Mouse (Mus musculus) lung, postnatal 0 days (tissue): ENCODE measurements around the gene Emilin1. TPM values are rescaled to one million over a fixed set of nuclear protein-coding genes. Genes with fewer than 3 reads are reported as not detected.
A peak's percentile ranks its signal among the peaks of the same experiment; 100 is the strongest.
"Not testable (repeated sequence)": the region's sequence is repeated elsewhere in the genome, so short reads cannot be mapped to it uniquely, and the experiment has no call there.

ENCODE experiments used
- ATAC-seq: fragments of 200-750 bp; cut with Nextera tagmentation; 2 replicates; pipeline ENCODE4 v1.8.0; 2017; ENCODE audit warnings: moderate library complexity
- DNase-seq: peaks from one replicate; pipeline ENCODE4 v3.0.0-alpha.2; 2016; ENCODE audit warnings: low spot score
- H3K27ac ChIP-seq: fragments of 300-500 bp; sonication (generic); 2 replicates; pipeline ENCODE4 v1.5.1; 2014; ENCODE audit warnings: antibody characterized with exemption, mild to moderate bottlenecking, low read length, mixed read lengths
- H3K27me3 ChIP-seq: fragments of 300-500 bp; sonication (generic); replicated peaks from 2 replicates; pipeline ENCODE4 v1.6.1; 2014; ENCODE audit warnings: low read length, mixed read lengths; ENCODE audit not compliant: insufficient read depth
- H3K36me3 ChIP-seq: fragments of 300-500 bp; sonication (generic); 2 replicates; pipeline ENCODE4 v1.6.1; 2014; ENCODE audit warnings: low read length, mixed read lengths; ENCODE audit not compliant: insufficient read depth
- H3K4me1 ChIP-seq: fragments of 300-500 bp; sonication (generic); 2 replicates; pipeline ENCODE4 v1.6.1; 2014; ENCODE audit warnings: antibody characterized with exemption, low read depth, low read length, mixed read lengths; ENCODE audit not compliant: insufficient read depth
- H3K4me2 ChIP-seq: fragments of 300-500 bp; sonication (generic); replicated peaks from 2 replicates; pipeline ENCODE4 v1.6.1; 2014; ENCODE audit warnings: low read depth, mild to moderate bottlenecking, low read length, moderate library complexity, mixed read lengths
- H3K4me3 ChIP-seq: fragments of 300-500 bp; sonication (generic); 2 replicates; pipeline ENCODE4 v1.5.1; 2014; ENCODE audit warnings: low read depth, low read length
- H3K9ac ChIP-seq: fragments of 300-500 bp; sonication (generic); replicated peaks from 2 replicates; pipeline ENCODE4 v1.6.1; 2014; ENCODE audit warnings: low read depth, mild to moderate bottlenecking
- H3K9me3 ChIP-seq: fragments of 300-500 bp; sonication (generic); 2 replicates; pipeline ENCODE4 v1.6.1; 2016; ENCODE audit warnings: low read length, mixed read lengths
- CTCF ChIP-seq: IDR thresholded peaks from 2 replicates; pipeline ENCODE4 v1.5.1; 2016; ENCODE audit warnings: antibody characterized with exemption, mild to moderate bottlenecking
- EP300 ChIP-seq: IDR thresholded peaks from 2 replicates; pipeline ENCODE4 v1.6.1; 2016; ENCODE audit warnings: antibody characterized with exemption, mild to moderate bottlenecking, control low read depth
- WGBS: fragments of 180-500 bp; shearing (Covaris S2); extraction: QIAGEN DNeasy Blood & Tissue Kit; methylation state at CpG from one replicate; pipeline ENCODE4 v1.1.7; 2014; 5-methylcytosine and 5-hydroxymethylcytosine counted together
- polyA plus RNA-seq: library from polyadenylated mRNA; unstranded; fragments of >200 nt; fragmentation: Nextera tagmentation; extraction: Ambion mirVana; gene quantifications from 2 replicates; pipeline ENCODE4 v1.2.1, GENCODE M21; 2015

Emilin1 gene
- polyA plus RNA-seq, 1 experiment from 2014 or later, result 121 TPM

- Histone ChIP-seq H3K27ac (peak overlapping the region; percentile 43; the same call in 1 of the 2 replicates), H3K4me1 (peaks cover 6% of the 10 kb centered on the region), H3K4me3 (peak overlapping the region; percentile 86), H3K4me2 (peak overlapping the region; percentile 87), H3K9me3 (no peaks in the 10 kb centered on the region), H3K36me3 (peaks cover 29% of the 10 kb centered on the region; the same call in 1 of the 2 replicates), H3K9ac (peak overlapping the region; percentile 81), H3K27me3 (no peaks in the 10 kb centered on the region)
- 1% methylated on average over 63 of the region's 63 CpGs for WGBS
- DNase-seq, result peak; percentile 94
- ATAC-seq, result peak; percentile 98
- TF ChIP-seq EP300 (no peak), CTCF (no peak; the same call in 1 of the 2 replicates)
These were observed 43.6 kb upstream of the Emilin1 start for GRCm38 (mm10) chr5:30869405-30870130.

- no peak for TF ChIP-seq EP300
- no peak for TF ChIP-seq CTCF
- Histone ChIP-seq H3K27ac (peak overlapping the region; percentile 43; the same call in 1 of the 2 replicates), H3K4me2 (peak overlapping the region; percentile 87), H3K36me3 (peaks cover 34% of the 10 kb centered on the region; the same call in 1 of the 2 replicates), H3K9me3 (no peaks in the 10 kb centered on the region), H3K27me3 (no peaks in the 10 kb centered on the region), H3K4me1 (peaks cover 6% of the 10 kb centered on the region), H3K9ac (peak overlapping the region; percentile 81), H3K4me3 (peak overlapping the region; percentile 86)
- DNase-seq, result no peak
- 11% methylated on average over 2 of the region's 2 CpGs for WGBS
- ATAC-seq, result no peak
These were observed 43.1 kb upstream of the Emilin1 start for GRCm38 (mm10) chr5:30870131-30870406.

- Histone ChIP-seq H3K4me3 (no peak overlapping the region), H3K36me3 (peaks cover 52% of the 10 kb centered on the region), H3K9ac (no peak overlapping the region), H3K9me3 (no peaks in the 10 kb centered on the region), H3K4me2 (no peak overlapping the region), H3K4me1 (peaks cover 6% of the 10 kb centered on the region), H3K27me3 (no peaks in the 10 kb centered on the region), H3K27ac (no peak overlapping the region)
- no peak for TF ChIP-seq CTCF
- no peak for TF ChIP-seq EP300
- ATAC-seq (no peak), DNase-seq (no peak)
- 88% methylated on average over 8 of the region's 9 CpGs for WGBS
These were observed 40.6 kb upstream of the Emilin1 start for GRCm38 (mm10) chr5:30872574-30872973.

GRCm38 (mm10) chr5:30874365-30874764 is 38.8 kb upstream of the Emilin1 start:
- Histone ChIP-seq H3K27ac (no peak overlapping the region), H3K9ac (no peak overlapping the region), H3K4me1 (peaks cover 6% of the 10 kb centered on the region), H3K36me3 (peaks cover 53% of the 10 kb centered on the region), H3K4me2 (no peak overlapping the region), H3K4me3 (no peak overlapping the region), H3K27me3 (no peaks in the 10 kb centered on the region), H3K9me3 (no peaks in the 10 kb centered on the region)
- TF ChIP-seq CTCF (no peak), EP300 (no peak)
- 90% methylated on average over 7 of the region's 7 CpGs for WGBS
- no peak for DNase-seq
- ATAC-seq, result no peak

GRCm38 (mm10) chr5:30878616-30879015 is 34.6 kb upstream of the Emilin1 start:
- DNase-seq (no peak), ATAC-seq (peak; percentile 26; the same call in 1 of the 2 replicates)
- WGBS, result 43% methylated on average over 6 of the region's 6 CpGs

GRCm38 (mm10) chr5:30879347-30879943 is 33.8 kb upstream of the Emilin1 start:
- TF ChIP-seq CTCF, result peak; percentile 28
- TF ChIP-seq EP300, result no peak
- H3K4me3 ChIP-seq, result no peak overlapping the region
- H3K9ac ChIP-seq, result no peak overlapping the region
- WGBS, result 69% methylated on average over 5 of the region's 5 CpGs
- H3K36me3 ChIP-seq, result peaks cover 26% of the 10 kb centered on the region
- no peaks in the 10 kb centered on the region for H3K27me3 ChIP-seq
- ATAC-seq (peak; percentile 30; the same call in 1 of the 2 replicates), DNase-seq (peak; percentile 24)
- H3K27ac ChIP-seq, result no peak overlapping the region
- no peaks in the 10 kb centered on the region for H3K9me3 ChIP-seq
- no peak overlapping the region for H3K4me2 ChIP-seq
- no peaks in the 10 kb centered on the region for H3K4me1 ChIP-seq

More at GRCm38 (mm10) chr5:30878616-30879015, 34.6 kb upstream of the Emilin1 start:
- Histone ChIP-seq H3K9me3 (no peaks in the 10 kb centered on the region), H3K4me3 (no peak overlapping the region), H3K27ac (no peak overlapping the region), H3K27me3 (no peaks in the 10 kb centered on the region), H3K9ac (no peak overlapping the region), H3K36me3 (peaks cover 31% of the 10 kb centered on the region), H3K4me2 (no peak overlapping the region), H3K4me1 (no peaks in the 10 kb centered on the region)
- TF ChIP-seq CTCF, result no peak

GRCm38 (mm10) chr5:30881839-30882238 is 31.4 kb upstream of the Emilin1 start:
- H3K27ac ChIP-seq, H3K4me1 ChIP-seq, H3K4me3 ChIP-seq, H3K27me3 ChIP-seq, ATAC-seq, DNase-seq, H3K36me3 ChIP-seq, H3K9ac ChIP-seq, H3K4me2 ChIP-seq, H3K9me3 ChIP-seq: not testable (repeated sequence)
- 80% methylated on average over 4 of the region's 4 CpGs for WGBS
